Mouse (Mus musculus): ENCODE measurements at regions not wholly inside any gene's neighbourhood (a gene's known extent, or its start where the extent isn't known, plus 50 kb on each side); places are given as distances from the start of the nearest gene placed in this dataset.

DNA sequence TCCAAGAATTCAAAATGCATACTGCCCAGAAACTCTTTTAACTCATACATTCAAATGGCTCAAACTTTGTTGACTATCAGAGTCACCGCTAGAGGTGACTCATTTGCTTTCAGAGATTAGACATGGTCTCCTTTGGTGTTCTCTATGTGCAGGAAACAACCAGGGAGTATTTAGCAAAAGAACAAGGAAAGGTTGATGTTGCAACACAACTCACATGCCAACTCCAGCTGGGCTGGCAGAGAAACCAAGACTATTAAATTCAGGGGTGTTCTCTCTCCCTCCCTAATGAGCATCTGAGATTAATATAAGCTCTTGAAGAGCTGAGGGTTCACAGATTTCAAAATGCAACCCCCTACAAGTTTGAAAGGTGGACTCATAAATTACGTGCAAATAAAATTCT, 262.0 kb upstream of the N6amt1 start:
- no peak for TF ChIP-seq CTCF (IDR thresholded peaks at IDR 0.05)
- TF ChIP-seq POLR2A (IDR thresholded peaks at IDR 0.05; ENCODE audit: insufficient read depth, low read depth, low read length), result no peak

Data from heart, adult 2 months (tissue).